Comparison of ENCODE assay signal across 35 mouse cellular contexts in genomic region chr1:12318029-12318428, GRCm38 (mm10).
"Had no signal": no experiment of that assay in that cellular context is flagged by ENCODE, and none has a peak within 500 bp of the region (broad histone marks: within the 10 kb centered on the region; RNA-seq: fewer than 3 reads in every experiment).

No protein-coding gene starts in this region.

- DNase-seq: heart, adult 2 months; heart, postnatal 10 days; heart, postnatal 14 days; heart, postnatal 36 days; heart, postnatal 4 days; kidney, adult 11 months; kidney, adult 18-20 months; kidney, adult 2 months; kidney, adult 8-10 months; kidney, adult 9 months; kidney, postnatal 10 days; kidney, postnatal 14 days; kidney, postnatal 25 days; kidney, postnatal 36 days; kidney, postnatal 4 days; layer of hippocampus, adult 9-11 months had no signal

- H3K4me2 ChIP-seq: heart, embryonic 11.5 days; heart, embryonic 12.5 days; heart, embryonic 13.5 days; heart, embryonic 15.5 days; hindbrain, embryonic 12.5 days; hindbrain, embryonic 13.5 days; hindbrain, embryonic 14.5 days; hindbrain, embryonic 15.5 days; intestine, embryonic 15.5 days; kidney, embryonic 15.5 days had no signal

- H3K4me1 ChIP-seq: heart, embryonic 10.5 days; heart, embryonic 12.5 days; heart, embryonic 13.5 days; heart, embryonic 15.5 days; hindbrain, embryonic 10.5 days; hindbrain, embryonic 12.5 days; hindbrain, embryonic 13.5 days; hindbrain, embryonic 15.5 days; intestine, embryonic 15.5 days; kidney, embryonic 15.5 days had no signal

- H3K27me3 ChIP-seq: heart, embryonic 12.5 days; heart, embryonic 13.5 days; heart, embryonic 15.5 days; hindbrain, embryonic 12.5 days; hindbrain, embryonic 13.5 days; hindbrain, embryonic 15.5 days; intestine, embryonic 15.5 days; kidney, embryonic 15.5 days had no signal

- H3K9ac ChIP-seq: heart, embryonic 12.5 days; heart, embryonic 13.5 days; heart, embryonic 15.5 days; hindbrain, embryonic 12.5 days; hindbrain, embryonic 13.5 days; hindbrain, embryonic 14.5 days; hindbrain, embryonic 15.5 days; intestine, embryonic 15.5 days; kidney, embryonic 15.5 days had no signal

- H3K36me3 ChIP-seq: heart, embryonic 10.5 days; heart, embryonic 12.5 days; heart, embryonic 13.5 days; heart, embryonic 15.5 days; hindbrain, embryonic 10.5 days; hindbrain, embryonic 12.5 days; hindbrain, embryonic 13.5 days; hindbrain, embryonic 15.5 days; intestine, embryonic 15.5 days; kidney, embryonic 15.5 days had no signal

- H3K4me3 ChIP-seq: heart, adult 2 months; heart, embryonic 10.5 days; heart, embryonic 12.5 days; heart, embryonic 13.5 days; heart, embryonic 15.5 days; hindbrain, embryonic 10.5 days; hindbrain, embryonic 12.5 days; hindbrain, embryonic 13.5 days; hindbrain, embryonic 15.5 days; intestine, embryonic 15.5 days; kidney, embryonic 15.5 days; layer of hippocampus, adult 2 months had no signal

- H3K9me3 ChIP-seq: heart, embryonic 10.5 days; heart, embryonic 12.5 days; heart, embryonic 13.5 days; heart, embryonic 15.5 days; hindbrain, embryonic 10.5 days; hindbrain, embryonic 12.5 days; hindbrain, embryonic 13.5 days; hindbrain, embryonic 15.5 days; intestine, embryonic 15.5 days; kidney, embryonic 15.5 days had no signal

- H3K27ac ChIP-seq: heart, adult 2 months; heart, embryonic 10.5 days; heart, embryonic 13.5 days; heart, embryonic 15.5 days; hindbrain, embryonic 10.5 days; hindbrain, embryonic 12.5 days; hindbrain, embryonic 13.5 days; hindbrain, embryonic 14.5 days; hindbrain, embryonic 15.5 days; hindbrain, postnatal 0 days; intestine, embryonic 15.5 days; kidney, embryonic 15.5 days; kidney, postnatal 0 days; layer of hippocampus, adult 2 months had no signal

- ATAC-seq: hindbrain, embryonic 16.5 days; hindbrain, postnatal 0 days; inflammation-experienced regulatory T-cells, adult 6 months; intestine, embryonic 15.5 days; intestine, embryonic 16.5 days; intestine, postnatal 0 days had no signal
